Mouse (Mus musculus) G1E (cell line): ENCODE results near the gene Kdm2b. TPM values are rescaled to one million over a fixed set of nuclear protein-coding genes. Genes with fewer than 3 reads are reported as not detected.

Experiments used
- ATAC-seq: 2 replicates; pipeline ENCODE4 v1.8.0; 2016; ENCODE audit warnings: mild to moderate bottlenecking; ENCODE audit not compliant: insufficient number of reproducible peaks, poor library complexity, low FRiP score, severe bottlenecking; ENCODE audit errors: extremely low read depth
- DNase-seq: peaks from one replicate; pipeline ENCODE4 v3.0.0; 2012; ENCODE audit warnings: low spot score
- H3K27me3 ChIP-seq: 2 replicates; pipeline ENCODE4 v1.6.1; 2012; ENCODE audit warnings: mild to moderate bottlenecking, low read length, inconsistent platforms; ENCODE audit not compliant: insufficient read depth
- H3K36me3 ChIP-seq: replicated peaks from 2 replicates; pipeline ENCODE3; 2012; ENCODE audit warnings: mild to moderate bottlenecking, inconsistent platforms
- H3K4me1 ChIP-seq: 2 replicates; pipeline ENCODE4 v1.6.1; 2012; ENCODE audit warnings: low read depth, low read length, inconsistent platforms, mixed read lengths; ENCODE audit not compliant: insufficient read depth
- H3K4me3 ChIP-seq: 2 replicates; pipeline ENCODE4 v1.5.1; 2012; ENCODE audit warnings: low read depth, mild to moderate bottlenecking, inconsistent platforms, low read length, moderate library complexity, mixed read lengths
- H3K9me3 ChIP-seq: replicated peaks from 2 replicates; pipeline ENCODE4 v1.6.1; 2012; ENCODE audit warnings: inconsistent platforms
- CTCF ChIP-seq: IDR thresholded peaks from 2 replicates; pipeline ENCODE4 v1.5.1; 2012; ENCODE audit warnings: low read depth, low read length, inconsistent platforms, mixed read lengths
- GATA1 ChIP-seq: IDR thresholded peaks from 2 replicates; pipeline ENCODE4 v1.6.1; 2012; ENCODE audit warnings: borderline replicate concordance, low read length, inconsistent platforms, mixed read lengths
- GATA2 ChIP-seq: IDR thresholded peaks from 2 replicates; pipeline ENCODE4 v1.6.1; 2012; ENCODE audit warnings: low read depth, low read length, inconsistent platforms, borderline replicate concordance
- POLR2AphosphoS5 ChIP-seq: IDR thresholded peaks from 2 replicates; pipeline ENCODE4 v1.6.1; 2012; ENCODE audit warnings: low read depth, low read length, inconsistent platforms; ENCODE audit not compliant: insufficient replicate concordance
- TAL1 ChIP-seq: conservative IDR thresholded peaks from 2 replicates; pipeline ENCODE4 v1.6.1; 2012; ENCODE audit warnings: low read depth, low read length, inconsistent platforms, mixed read lengths
- polyA plus RNA-seq: library from polyadenylated mRNA; stranded (reverse); fragments of >175 nt; gene quantifications from 2 replicates; pipeline ENCODE4 v1.2.3, GENCODE M21; 2012
- total RNA-seq, 2 experiments: library from RNA; stranded (forward) in 1 of 2; stranded (reverse) in 1 of 2; fragments of 200-1000 nt in 1 of 2; fragments of >200 nt in 1 of 2; fragmentation: Nextera tagmentation in 1 of 2; gene quantifications; 2 replicates each; pipeline ENCODE4 v1.2.3; 2014 to 2017

Kdm2b gene
- total and polyA plus RNA-seq, 3 experiments = 17.5 to 38.4 (median 27.0) TPM

DNA sequence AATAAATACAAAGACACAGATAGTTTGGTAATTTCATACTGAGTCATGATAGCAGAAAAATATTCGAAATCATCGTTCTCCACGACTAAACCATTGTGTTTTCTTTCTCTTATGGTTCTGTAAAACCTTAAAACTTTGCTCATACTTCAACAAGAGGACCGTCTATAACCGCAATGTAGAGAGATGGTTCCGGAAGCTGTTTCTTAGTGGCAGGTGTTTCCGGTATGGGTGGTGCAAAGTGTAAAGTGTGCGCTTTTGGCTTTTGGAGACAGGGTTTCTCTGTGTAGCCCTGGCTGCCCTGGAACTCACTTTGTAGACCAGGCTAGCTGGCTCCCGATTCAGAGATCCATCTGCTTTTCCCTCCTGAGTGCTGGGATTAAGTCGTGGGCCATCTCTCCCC lies 157.1 kb downstream of the Kdm2b start:
- no peak for DNase-seq

GRCm38 (mm10) chr5:122825099-122825498 lies 164.5 kb downstream of the Kdm2b start:
- peaks cover 17% of the 10 kb centered on the region for H3K4me1 ChIP-seq
- ATAC-seq (no peak), DNase-seq (no peak)
- no peaks in the 10 kb centered on the region for H3K9me3 ChIP-seq
- no peaks in the 10 kb centered on the region for H3K27me3 ChIP-seq
- no peak overlapping the region for H3K4me3 ChIP-seq
- H3K36me3 ChIP-seq = peaks cover under 1% of the 10 kb centered on the region
- TF ChIP-seq GATA1 (no peak), TAL1 (no peak), GATA2 (no peak)

More for the DNA sequence above, 157.1 kb downstream of the Kdm2b start:
- Histone ChIP-seq H3K36me3 (no peaks in the 10 kb centered on the region), H3K4me1 (no peaks in the 10 kb centered on the region), H3K4me3 (no peak overlapping the region), H3K27me3 (no peaks in the 10 kb centered on the region), H3K9me3 (no peaks in the 10 kb centered on the region)
- no peak for TF ChIP-seq TAL1
- no peak for TF ChIP-seq GATA1
- no peak for TF ChIP-seq CTCF
- no peak for TF ChIP-seq POLR2AphosphoS5
- no peak for TF ChIP-seq GATA2
- no peak for ATAC-seq

- ATAC-seq (no peak), DNase-seq (no peak)
- TF ChIP-seq CTCF = no peak
- no peak for TF ChIP-seq GATA1
- no peak for TF ChIP-seq POLR2AphosphoS5
- no peak for TF ChIP-seq TAL1
- no peak for TF ChIP-seq GATA2
- Histone ChIP-seq H3K4me1 (peaks cover 22% of the 10 kb centered on the region), H3K9me3 (no peaks in the 10 kb centered on the region), H3K27me3 (no peaks in the 10 kb centered on the region), H3K36me3 (peaks cover 6% of the 10 kb centered on the region), H3K4me3 (no peak overlapping the region)
These were observed 165.2 kb downstream of the Kdm2b start for GRCm38 (mm10) chr5:122824450-122824849.

GRCm38 (mm10) chr5:122823976-122824375 lies 165.6 kb downstream of the Kdm2b start:
- no peaks in the 10 kb centered on the region for H3K9me3 ChIP-seq
- no peak overlapping the region for H3K4me3 ChIP-seq
- no peaks in the 10 kb centered on the region for H3K27me3 ChIP-seq
- no peak for ATAC-seq
- TF ChIP-seq GATA1 (no peak), POLR2AphosphoS5 (no peak), TAL1 (no peak), GATA2 (no peak), CTCF (no peak)
- DNase-seq = no peak
- H3K4me1 ChIP-seq = peaks cover 25% of the 10 kb centered on the region
- peaks cover 11% of the 10 kb centered on the region for H3K36me3 ChIP-seq

GRCm38 (mm10) chr5:122822441-122822840 lies 167.2 kb downstream of the Kdm2b start:
- Histone ChIP-seq H3K27me3 (no peaks in the 10 kb centered on the region), H3K36me3 (peaks cover 26% of the 10 kb centered on the region), H3K9me3 (no peaks in the 10 kb centered on the region), H3K4me3 (no peak overlapping the region), H3K4me1 (peaks cover 38% of the 10 kb centered on the region)
- no peak for ATAC-seq
- TF ChIP-seq TAL1 = no peak
- TF ChIP-seq POLR2AphosphoS5 = no peak
- TF ChIP-seq GATA1 = no peak
- no peak for TF ChIP-seq CTCF
- TF ChIP-seq GATA2 = no peak
- DNase-seq = no peak

- DNase-seq (peak; percentile 15), ATAC-seq (peak; percentile 30; the same call in 1 of the 2 replicates)
- H3K4me3 ChIP-seq = peak overlapping the region; percentile 96
- no peaks in the 10 kb centered on the region for H3K27me3 ChIP-seq
- peaks cover 38% of the 10 kb centered on the region for H3K4me1 ChIP-seq
- H3K36me3 ChIP-seq = peaks cover 35% of the 10 kb centered on the region
- TF ChIP-seq TAL1 (no peak), POLR2AphosphoS5 (no peak), GATA2 (no peak), GATA1 (no peak), CTCF (no peak)
- no peaks in the 10 kb centered on the region for H3K9me3 ChIP-seq
These were observed 168.1 kb downstream of the Kdm2b start for GRCm38 (mm10) chr5:122821524-122821885.
